Mouse (Mus musculus): Measurements from ENCODE around the gene Lztr1.
A peak's percentile ranks its signal among the peaks of the same experiment; 100 is the strongest.

The Lztr1 gene

GRCm38 (mm10) chr16:17508546-17509239 lies at the start of gene Lztr1:
Gene Lztr1 (plus strand): TSS chr16:17508688.
- peak; percentile 88 for DNase-seq (ENCODE audit: low spot score)

GRCm38 (mm10) chr16:17460254-17460653 lies 48.2 kb upstream of the Lztr1 start:
- peak; percentile 51 for DNase-seq (ENCODE audit: low spot score)

GRCm38 (mm10) chr16:17461596-17461995 lies 46.9 kb upstream of the Lztr1 start:
- DNase-seq (ENCODE audit: low spot score): no peak

- no peak for DNase-seq (ENCODE audit: low spot score)
These were observed 45.3 kb upstream of the Lztr1 start for GRCm38 (mm10) chr16:17463184-17463583.

GRCm38 (mm10) chr16:17466875-17467663 lies 41.4 kb upstream of the Lztr1 start:
- DNase-seq (ENCODE audit: low spot score): no peak

- DNase-seq (ENCODE audit: low spot score): no peak
These were observed 36.0 kb upstream of the Lztr1 start for GRCm38 (mm10) chr16:17472498-17472897.

- DNase-seq (ENCODE audit: low spot score): no peak
These were observed 34.4 kb upstream of the Lztr1 start for GRCm38 (mm10) chr16:17474091-17474490.

- no peak for DNase-seq (ENCODE audit: low spot score)
These were observed 33.7 kb upstream of the Lztr1 start for GRCm38 (mm10) chr16:17474761-17475160.

GRCm38 (mm10) chr16:17475326-17475725 lies 33.2 kb upstream of the Lztr1 start:
- no peak for DNase-seq (ENCODE audit: low spot score)

- DNase-seq (ENCODE audit: low spot score): no peak
These were observed 30.1 kb upstream of the Lztr1 start for GRCm38 (mm10) chr16:17478331-17478943.

GRCm38 (mm10) chr16:17481465-17481864 lies 27.0 kb upstream of the Lztr1 start:
- no peak for DNase-seq (ENCODE audit: low spot score)

GRCm38 (mm10) chr16:17486505-17486904 lies 22.0 kb upstream of the Lztr1 start:
- no peak for DNase-seq (ENCODE audit: low spot score)

- peak; percentile 19 for DNase-seq (ENCODE audit: low spot score)
These were observed 19.7 kb upstream of the Lztr1 start for GRCm38 (mm10) chr16:17488478-17489468.

GRCm38 (mm10) chr16:17489469-17490111 lies 18.9 kb upstream of the Lztr1 start, which contains the start of gene Aifm3:
Gene Aifm3 (plus strand): TSS chr16:17489611.
- DNase-seq (ENCODE audit: low spot score): no peak

- no peak for DNase-seq (ENCODE audit: low spot score)
These were observed 17.3 kb upstream of the Lztr1 start for GRCm38 (mm10) chr16:17491154-17491553.

GRCm38 (mm10) chr16:17491896-17492561 lies 16.5 kb upstream of the Lztr1 start:
- no peak for DNase-seq (ENCODE audit: low spot score)

- DNase-seq (ENCODE audit: low spot score): no peak
These were observed 11.8 kb upstream of the Lztr1 start for GRCm38 (mm10) chr16:17496499-17497305.

- DNase-seq (ENCODE audit: low spot score): no peak
These were observed 9.1 kb upstream of the Lztr1 start for GRCm38 (mm10) chr16:17499249-17499883.

GRCm38 (mm10) chr16:17502681-17503080 lies 5.8 kb upstream of the Lztr1 start:
- no peak for DNase-seq (ENCODE audit: low spot score)

Data from c-Kit-positive CD71-positive TER-119-positive erythroid progenitor cells, embryonic 14.5 days (primary cell).